10 mouse cellular contexts compared by ENCODE assay signal in the genomic region with DNA sequence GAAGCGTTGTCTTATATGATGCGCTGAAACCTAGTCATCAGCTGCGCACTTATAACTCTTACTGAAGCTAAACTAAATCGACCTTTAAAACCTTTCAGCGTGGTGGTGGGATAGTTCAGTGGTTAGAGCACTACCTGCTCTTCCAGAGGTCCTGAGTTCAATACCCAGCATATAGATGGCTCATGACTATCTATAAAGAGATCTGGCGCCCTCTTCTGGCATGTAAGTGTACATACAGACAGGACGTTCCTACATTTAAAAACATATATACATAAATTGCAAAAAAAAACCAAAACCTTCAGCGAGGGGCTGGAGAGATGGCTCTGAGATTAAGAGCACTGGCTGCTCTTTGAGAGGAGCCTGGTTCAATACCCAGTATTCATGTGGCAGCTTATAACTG. TPM values are rescaled to one million over a fixed set of nuclear protein-coding genes. Genes with fewer than 3 reads are reported as not detected.
DNase-seq lines count a peak whose midpoint lies in the region; ATAC-seq and TF ChIP-seq lines count a peak whose summit lies in the region.
"Had no signal": no experiment of that assay in that cellular context is flagged by ENCODE, and none has a peak within 500 bp of the region (broad histone marks: within the 10 kb centered on the region; RNA-seq: fewer than 3 reads in every experiment).

No protein-coding gene starts in this region.

- no peak overlapping the region for H3K4me2 ChIP-seq in intestine, postnatal 0 days (replicated peaks; ENCODE audit: low read depth)
- H3K4me2 ChIP-seq in intestine, embryonic 16.5 days (ENCODE audit: low read depth, low read length), result no peak overlapping the region
- H3K4me2 ChIP-seq: embryonic facial prominence, embryonic 12.5 days had no signal

- 67% methylated on average over 8 of the region's 8 CpGs for WGBS in intestine, postnatal 0 days
- whole genome bisulfite sequencing in intestine, embryonic 16.5 days, result 65% methylated on average over 8 of the region's 8 CpGs

- no peaks in the 10 kb centered on the region for H3K27me3 ChIP-seq in intestine, postnatal 0 days (replicated peaks; ENCODE audit: control insufficient read depth, insufficient read depth, low read length)
- no peaks in the 10 kb centered on the region for H3K27me3 ChIP-seq in intestine, embryonic 16.5 days (replicated peaks; ENCODE audit: control insufficient read depth, insufficient read depth, low read length)
- H3K27me3 ChIP-seq: embryonic facial prominence, embryonic 12.5 days had no signal

- peaks cover 3% of the 10 kb centered on the region for H3K36me3 ChIP-seq in intestine, postnatal 0 days (ENCODE audit: control insufficient read depth, insufficient read depth)
- no peaks in the 10 kb centered on the region for H3K36me3 ChIP-seq in intestine, embryonic 16.5 days (ENCODE audit: control insufficient read depth, insufficient read depth, low read length)

- H3K27ac ChIP-seq in intestine, postnatal 0 days (ENCODE audit: low read depth, low read length), result no peak overlapping the region
- no peak overlapping the region for H3K27ac ChIP-seq in intestine, embryonic 16.5 days (ENCODE audit: low read length)
- H3K27ac ChIP-seq: embryonic facial prominence, embryonic 12.5 days had no signal

- peak; percentile 73 for TF ChIP-seq CTCF in intestine, postnatal 0 days (IDR thresholded peaks at IDR 0.05; ENCODE audit: low read depth)

- no peak for ATAC-seq in intestine, postnatal 0 days
- no peak for ATAC-seq in intestine, embryonic 16.5 days
- ATAC-seq in megakaryocyte, adult 5-6 weeks (ENCODE audit: poor library complexity, severe bottlenecking), result 0 out of 2 replicates have a peak, but pooled peaks have one; percentile 38
- no peak for ATAC-seq in erythroblast, adult 5-6 weeks (replicated peaks; ENCODE audit: low FRiP score, poor library complexity, severe bottlenecking)

- H3K9ac ChIP-seq in intestine, postnatal 0 days (ENCODE audit: low read depth, low read length), result no peak overlapping the region
- H3K9ac ChIP-seq in intestine, embryonic 16.5 days (ENCODE audit: low read depth, low read length), result no peak overlapping the region
- H3K9ac ChIP-seq: embryonic facial prominence, embryonic 12.5 days had no signal

- no peaks in the 10 kb centered on the region for H3K9me3 ChIP-seq in intestine, postnatal 0 days (ENCODE audit: control insufficient read depth)
- H3K9me3 ChIP-seq in intestine, embryonic 16.5 days (ENCODE audit: control insufficient read depth, low read length), result no peaks in the 10 kb centered on the region
- H3K9me3 ChIP-seq: embryonic facial prominence, embryonic 12.5 days had no signal

- DNase-seq in thymus, postnatal 0 days (ENCODE audit: low spot score), result peak; percentile 62
- no peak for DNase-seq in thymus, adult 18-20 months
- DNase-seq in c-Kit-positive CD71-negative TER-119-negative erythroid progenitor cells, embryonic 14.5 days (ENCODE audit: low read depth), result peak; percentile 47
- DNase-seq in Muller cell, postnatal 12 days (ENCODE audit: inconsistent ontology term), result no peak

- no peak overlapping the region for H3K4me3 ChIP-seq in intestine, postnatal 0 days (ENCODE audit: low read depth, low read length)
- no peak overlapping the region for H3K4me3 ChIP-seq in intestine, embryonic 16.5 days (ENCODE audit: low read length)
- H3K4me3 ChIP-seq: embryonic facial prominence, embryonic 12.5 days had no signal

- no peaks in the 10 kb centered on the region for H3K4me1 ChIP-seq in intestine, postnatal 0 days (replicated peaks; ENCODE audit: control insufficient read depth, insufficient read depth, low read length)
- no peaks in the 10 kb centered on the region for H3K4me1 ChIP-seq in intestine, embryonic 16.5 days (ENCODE audit: control insufficient read depth, insufficient read depth, low read length)
- H3K4me1 ChIP-seq: embryonic facial prominence, embryonic 12.5 days had no signal

RNA-seq across cellular contexts. Expression of a gene that starts 35.8 kb away (rescaled TPM):
- polyA plus RNA-seq in intestine, postnatal 0 days (2015; fragmentation: Nextera tagmentation; extraction: Ambion mirVana), result 34.0 and 34.3 TPM in 2 replicates
- 44.2 and 54.9 TPM in 2 replicates for polyA plus RNA-seq in intestine, embryonic 16.5 days (2015; fragmentation: Nextera tagmentation; extraction: Ambion mirVana)
- polyA plus RNA-seq in thymus, postnatal 0 days (2015; fragmentation: Nextera tagmentation; extraction: Ambion mirVana), result 64.3 and 71.9 TPM in 2 replicates
- total RNA-seq in megakaryocyte, adult 5-6 weeks (2015), result 14.7 and 14.9 TPM in 2 replicates
- total RNA-seq in megakaryocyte, adult 5-6 weeks (2017), result 12.4 and 13.8 TPM in 2 replicates
- total RNA-seq in erythroblast, adult 5-6 weeks (2015; ENCODE audit: low replicate concordance), result 5.4 and 7.1 TPM in 2 replicates
- 11.7 and 14.0 TPM in 2 replicates for total RNA-seq in erythroblast, adult 5-6 weeks (2017; ENCODE audit: low replicate concordance)

RNA-seq across cellular contexts. Expression of a gene that starts 41.6 kb away (rescaled TPM):
- 11.3 and 11.8 TPM in 2 replicates for polyA plus RNA-seq in intestine, postnatal 0 days (2015; fragmentation: Nextera tagmentation; extraction: Ambion mirVana)
- polyA plus RNA-seq in intestine, embryonic 16.5 days (2015; fragmentation: Nextera tagmentation; extraction: Ambion mirVana), result 12.5 and 14.1 TPM in 2 replicates
- polyA plus RNA-seq in thymus, postnatal 0 days (2015; fragmentation: Nextera tagmentation; extraction: Ambion mirVana), result 26.9 and 30.7 TPM in 2 replicates
- 0.80 and 1.5 TPM in 2 replicates for total RNA-seq in megakaryocyte, adult 5-6 weeks (2015)
- 0.66 TPM in 1 of 2 replicates, not detected in the other for total RNA-seq in megakaryocyte, adult 5-6 weeks (2017)
- total RNA-seq in erythroblast, adult 5-6 weeks (2015; ENCODE audit: low replicate concordance), result not detected in 2 replicates
- not detected in 2 replicates for total RNA-seq in erythroblast, adult 5-6 weeks (2017; ENCODE audit: low replicate concordance)

RNA-seq across cellular contexts. Expression of a gene that starts 50.0 kb away (rescaled TPM):
- polyA plus RNA-seq in intestine, postnatal 0 days (2015; fragmentation: Nextera tagmentation; extraction: Ambion mirVana), result 2.5 and 3.0 TPM in 2 replicates
- 1.7 and 1.9 TPM in 2 replicates for polyA plus RNA-seq in intestine, embryonic 16.5 days (2015; fragmentation: Nextera tagmentation; extraction: Ambion mirVana)
- polyA plus RNA-seq in thymus, postnatal 0 days (2015; fragmentation: Nextera tagmentation; extraction: Ambion mirVana), result 7.6 and 8.7 TPM in 2 replicates
- 0.02 and 0.07 TPM in 2 replicates for total RNA-seq in megakaryocyte, adult 5-6 weeks (2015)
- total RNA-seq in megakaryocyte, adult 5-6 weeks (2017), result not detected in 2 replicates
- 0.19 TPM in 1 of 2 replicates, not detected in the other for total RNA-seq in erythroblast, adult 5-6 weeks (2015; ENCODE audit: low replicate concordance)
- total RNA-seq in erythroblast, adult 5-6 weeks (2017; ENCODE audit: low replicate concordance), result not detected in 2 replicates
- total RNA-seq: left cerebral cortex, adult 18-20 months had no signal

RNA-seq across cellular contexts. Expression of a gene that starts 53.7 kb away (rescaled TPM):
- polyA plus RNA-seq in intestine, postnatal 0 days (2015; fragmentation: Nextera tagmentation; extraction: Ambion mirVana), result 59.2 and 62.0 TPM in 2 replicates
- polyA plus RNA-seq in intestine, embryonic 16.5 days (2015; fragmentation: Nextera tagmentation; extraction: Ambion mirVana), result 40.4 and 44.3 TPM in 2 replicates
- 30.9 and 31.9 TPM in 2 replicates for polyA plus RNA-seq in thymus, postnatal 0 days (2015; fragmentation: Nextera tagmentation; extraction: Ambion mirVana)
- 41.9 and 47.3 TPM in 2 replicates for total RNA-seq in megakaryocyte, adult 5-6 weeks (2015)
- 28.0 and 37.9 TPM in 2 replicates for total RNA-seq in megakaryocyte, adult 5-6 weeks (2017)
- 11.7 and 16.1 TPM in 2 replicates for total RNA-seq in erythroblast, adult 5-6 weeks (2015; ENCODE audit: low replicate concordance)
- total RNA-seq in erythroblast, adult 5-6 weeks (2017; ENCODE audit: low replicate concordance), result 3.9 and 9.6 TPM in 2 replicates

Comparison
In these comparisons a context has a peak if more than half of its experiments do, and no peak if none do; other contexts are left out.
1. DNase-seq: peak in thymus, postnatal 0 days (single experiment) and c-Kit-positive CD71-negative TER-119-negative erythroid progenitor cells, embryonic 14.5 days (single experiment); none in thymus, adult 18-20 months (0 of 2) and Muller cell, postnatal 12 days (single experiment).